Mouse (Mus musculus) fibroblast of lung, adult 2 months (primary cell): ENCODE data around the gene Acsf2.

Source experiments
- DNase-seq: peaks from one replicate; pipeline ENCODE4 v3.0.0-alpha.2; 2011; ENCODE audit warnings: low read depth

Acsf2 gene

GRCm38 (mm10) chr11:94548041-94548784 is 53.5 kb downstream of the Acsf2 start:
- DNase-seq: no peak

GRCm38 (mm10) chr11:94547271-94547670 is 54.4 kb downstream of the Acsf2 start:
- no peak for DNase-seq

- no peak for DNase-seq
Observed at GRCm38 (mm10) chr11:94546381-94546780, 55.3 kb downstream of the Acsf2 start.

GRCm38 (mm10) chr11:94544422-94544821 is 57.2 kb downstream of the Acsf2 start:
- no peak for DNase-seq

- peak; percentile 93 for DNase-seq
Observed at GRCm38 (mm10) chr11:94543932-94544331, 57.7 kb downstream of the Acsf2 start.

GRCm38 (mm10) chr11:94543344-94543743 is 58.3 kb downstream of the Acsf2 start:
- no peak for DNase-seq

GRCm38 (mm10) chr11:94542400-94542799 is 59.3 kb downstream of the Acsf2 start:
- DNase-seq: no peak

GRCm38 (mm10) chr11:94539761-94540160 is 61.9 kb downstream of the Acsf2 start:
- DNase-seq: no peak

- DNase-seq: no peak
Observed at GRCm38 (mm10) chr11:94538733-94539292, 62.9 kb downstream of the Acsf2 start.

GRCm38 (mm10) chr11:94533171-94533570 is 68.5 kb downstream of the Acsf2 start:
- DNase-seq: no peak

GRCm38 (mm10) chr11:94528879-94529278 is 72.8 kb downstream of the Acsf2 start:
- DNase-seq: no peak

- DNase-seq: no peak
Observed at GRCm38 (mm10) chr11:94526171-94526879, 75.3 kb downstream of the Acsf2 start.

GRCm38 (mm10) chr11:94521219-94521843 is 80.3 kb downstream of the Acsf2 start, which contains the start of gene Mycbpap:
Gene Mycbpap (minus strand): TSS chr11:94521742.
- DNase-seq: peak; percentile 19

GRCm38 (mm10) chr11:94513452-94513851 is 88.2 kb downstream of the Acsf2 start:
- DNase-seq: no peak

GRCm38 (mm10) chr11:94508976-94509375 is 92.7 kb downstream of the Acsf2 start:
- no peak for DNase-seq
